Mouse (Mus musculus) midbrain, embryonic 12.5 days (tissue): ENCODE data around the gene Prrx2. TPM values are rescaled to one million over a fixed set of nuclear protein-coding genes. Genes with fewer than 3 reads are reported as not detected.
A peak's percentile ranks its signal among the peaks of the same experiment; 100 is the strongest.

Source experiments
- ATAC-seq: fragments of 200-750 bp; cut with Nextera tagmentation; 2 replicates; pipeline ENCODE4 v1.8.0; 2017; ENCODE audit warnings: low read depth, moderate TSS enrichment, moderate library complexity; ENCODE audit not compliant: low FRiP score
- H3K27ac ChIP-seq: fragments of 300-500 bp; sonication (generic); replicated peaks from 2 replicates; pipeline ENCODE4 v1.5.1; 2016; ENCODE audit warnings: mild to moderate bottlenecking
- H3K27me3 ChIP-seq: fragments of 300-500 bp; sonication (generic); 2 replicates; pipeline ENCODE4 v1.6.1; 2016; ENCODE audit warnings: mild to moderate bottlenecking
- H3K36me3 ChIP-seq: fragments of 300-500 bp; sonication (generic); 2 replicates; pipeline ENCODE4 v1.6.1; 2016
- H3K4me1 ChIP-seq: fragments of 300-500 bp; sonication (generic); 2 replicates; pipeline ENCODE4 v1.6.1; 2016
- H3K4me2 ChIP-seq: fragments of 300-500 bp; sonication (generic); replicated peaks from 2 replicates; pipeline ENCODE4 v1.6.1; 2016; ENCODE audit warnings: mild to moderate bottlenecking, moderate library complexity
- H3K4me3 ChIP-seq: fragments of 300-500 bp; sonication (generic); 2 replicates; pipeline ENCODE4 v1.5.1; 2016; ENCODE audit warnings: mild to moderate bottlenecking
- H3K9ac ChIP-seq: fragments of 300-500 bp; sonication (generic); replicated peaks from 2 replicates; pipeline ENCODE4 v1.6.1; 2016; ENCODE audit warnings: mild to moderate bottlenecking, moderate library complexity
- H3K9me3 ChIP-seq: fragments of 300-500 bp; sonication (generic); 2 replicates; pipeline ENCODE4 v1.6.1; 2016; ENCODE audit warnings: mild to moderate bottlenecking
- WGBS: fragments of 180-500 bp; shearing (Covaris S2); methylation state at CpG from one replicate; pipeline ENCODE4 v1.1.7; 2016; 5-methylcytosine and 5-hydroxymethylcytosine counted together
- polyA plus RNA-seq: library from polyadenylated mRNA; unstranded; fragments of >200 nt; fragmentation: Nextera tagmentation; extraction: Ambion mirVana; gene quantifications from 2 replicates; pipeline ENCODE4 v1.2.1, GENCODE M21; 2016

Gene Prrx2
- polyA plus RNA-seq, 1 experiment from 2014 or later: 24.9 TPM

DNA sequence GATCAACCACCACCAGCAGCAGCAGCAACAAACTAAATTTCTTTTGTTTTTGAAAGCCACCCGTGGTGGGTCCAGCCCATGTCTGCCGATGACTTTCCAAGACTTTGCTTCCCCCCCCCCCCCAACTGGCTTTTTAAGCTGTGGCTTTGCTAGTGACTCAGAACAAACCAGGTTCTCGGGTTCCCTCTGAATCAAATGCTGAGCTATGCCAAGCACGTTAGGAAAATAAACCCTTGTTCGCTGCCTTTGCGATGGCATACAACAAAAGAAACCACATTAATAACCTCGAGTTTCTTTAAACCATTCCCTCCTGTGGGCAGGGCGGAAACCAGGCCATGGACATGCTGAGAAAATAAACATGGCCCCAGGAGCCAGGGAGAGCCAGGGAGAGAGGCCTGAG, 13.4 kb downstream of the Prrx2 start:
- H3K9ac ChIP-seq: no peak overlapping the region
- peaks cover 47% of the 10 kb centered on the region for H3K27me3 ChIP-seq
- H3K9me3 ChIP-seq: no peaks in the 10 kb centered on the region
- no peak overlapping the region for H3K4me3 ChIP-seq
- H3K36me3 ChIP-seq: no peaks in the 10 kb centered on the region
- no peak for ATAC-seq
- H3K4me1 ChIP-seq: peaks cover 26% of the 10 kb centered on the region
- WGBS: 65% methylated on average over 8 of the region's 8 CpGs
- H3K4me2 ChIP-seq: no peak overlapping the region
- no peak overlapping the region for H3K27ac ChIP-seq

DNA sequence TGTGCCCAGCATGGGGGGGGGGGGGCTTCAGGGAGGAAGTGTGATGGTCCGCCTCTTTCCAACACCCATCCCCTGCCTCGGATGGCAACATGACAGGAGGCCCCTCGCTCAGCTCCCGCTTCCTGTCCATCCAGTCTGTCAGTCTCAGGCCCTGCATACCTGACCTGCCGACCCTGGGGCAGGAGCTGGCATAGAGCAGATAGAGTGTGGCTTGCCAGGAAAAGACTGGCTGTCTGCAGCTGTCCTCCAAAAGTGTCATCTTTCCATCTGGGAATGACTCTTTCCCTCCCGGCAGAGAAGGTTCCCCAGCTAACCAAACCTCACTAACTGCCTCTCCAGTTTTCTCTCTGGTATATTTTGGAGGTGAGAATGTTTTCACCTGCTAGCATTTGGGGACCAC, 15.8 kb downstream of the Prrx2 start:
- no peak for ATAC-seq
- WGBS: 71% methylated on average over 6 of the region's 6 CpGs
- Histone ChIP-seq H3K36me3 (no peaks in the 10 kb centered on the region), H3K4me2 (no peak overlapping the region), H3K27ac (no peak overlapping the region), H3K27me3 (peaks cover 25% of the 10 kb centered on the region), H3K9me3 (no peaks in the 10 kb centered on the region), H3K9ac (no peak overlapping the region), H3K4me1 (peaks cover 22% of the 10 kb centered on the region), H3K4me3 (no peak overlapping the region)

DNA sequence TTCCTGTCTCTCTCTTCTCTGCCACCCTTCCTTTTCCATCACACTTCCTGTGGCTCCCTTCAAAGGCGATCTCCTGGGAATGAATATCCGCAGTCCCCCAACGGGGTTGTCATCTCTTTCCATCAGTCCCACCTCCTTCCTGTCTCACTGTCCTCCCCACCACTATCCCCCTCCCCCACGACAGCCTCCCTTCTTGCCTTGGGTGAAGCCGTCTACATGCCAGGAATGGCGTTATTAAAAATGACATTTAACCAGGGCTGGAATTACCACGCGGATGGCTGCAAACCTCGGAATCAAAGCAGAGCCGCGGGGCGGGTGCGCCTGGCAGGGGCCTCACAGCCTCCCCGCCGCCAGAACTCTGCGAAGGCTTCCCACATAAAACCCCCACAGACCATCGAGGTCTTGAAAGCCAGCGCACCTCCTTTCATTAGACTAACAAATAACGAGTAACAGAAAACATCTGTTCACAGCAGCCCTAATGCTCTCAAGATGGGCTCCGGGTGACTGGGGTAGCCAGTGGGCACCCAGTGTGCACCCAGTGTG, 18.1 kb downstream of the Prrx2 start:
- Histone ChIP-seq H3K9me3 (no peaks in the 10 kb centered on the region), H3K27ac (no peak overlapping the region), H3K4me3 (no peak overlapping the region), H3K27me3 (0 out of 2 replicates have a peak, but pooled peaks cover 7% of the 10 kb centered on the region), H3K4me1 (peaks cover 16% of the 10 kb centered on the region), H3K4me2 (no peak overlapping the region), H3K36me3 (no peaks in the 10 kb centered on the region), H3K9ac (no peak overlapping the region)
- 53% methylated on average over 20 of the region's 20 CpGs for WGBS
- no peak for ATAC-seq

DNA sequence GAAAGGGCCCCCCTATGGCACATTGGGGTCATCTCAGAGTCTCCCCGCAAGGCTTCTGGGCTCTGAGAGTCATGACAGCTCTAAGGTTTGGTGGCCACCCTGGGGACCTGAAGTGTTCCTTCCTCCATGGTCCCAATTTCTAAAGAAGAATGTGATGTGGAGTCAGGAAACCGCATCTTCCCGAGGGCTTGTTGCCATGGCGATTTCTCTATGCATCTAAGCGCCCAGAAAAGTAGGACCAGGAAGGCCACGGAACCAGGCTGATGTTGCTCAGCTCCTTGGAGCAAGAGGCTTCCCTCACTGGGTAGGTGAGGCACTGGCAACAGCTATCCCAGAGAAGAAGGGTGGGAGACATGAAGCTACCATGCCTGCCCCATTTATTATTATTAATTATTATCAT, 22.3 kb downstream of the Prrx2 start:
- Histone ChIP-seq H3K27me3 (0 out of 2 replicates have a peak, but pooled peaks cover 5% of the 10 kb centered on the region), H3K9me3 (no peaks in the 10 kb centered on the region), H3K27ac (no peak overlapping the region), H3K4me3 (no peak overlapping the region), H3K4me2 (no peak overlapping the region), H3K36me3 (no peaks in the 10 kb centered on the region), H3K9ac (no peak overlapping the region), H3K4me1 (peaks cover 16% of the 10 kb centered on the region)
- ATAC-seq: no peak
- WGBS: 62% methylated on average over 6 of the region's 6 CpGs

DNA sequence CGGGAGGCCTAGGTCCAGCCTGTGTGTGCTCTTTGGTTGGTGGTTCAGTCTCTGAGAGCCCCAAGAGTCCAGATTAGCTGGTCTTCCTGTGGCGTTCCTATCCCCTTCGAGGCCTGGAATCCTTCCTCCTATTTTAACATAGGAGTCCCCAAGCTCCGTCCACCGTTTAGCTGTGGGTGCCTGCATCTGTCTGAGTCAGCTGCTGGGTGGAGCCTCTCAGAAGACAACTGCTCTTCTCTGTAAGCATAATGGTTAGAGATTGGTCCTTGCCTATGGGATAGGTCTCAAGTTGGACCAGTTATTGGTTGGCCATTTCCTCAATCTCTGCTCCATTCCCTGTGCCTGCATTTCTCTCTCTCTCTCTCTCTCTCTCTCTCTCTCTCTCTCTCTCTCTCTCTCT, 25.0 kb downstream of the Prrx2 start:
- no peak overlapping the region for H3K4me2 ChIP-seq
- no peaks in the 10 kb centered on the region for H3K9me3 ChIP-seq
- no peak overlapping the region for H3K9ac ChIP-seq
- peaks cover 21% of the 10 kb centered on the region for H3K27me3 ChIP-seq
- no peak overlapping the region for H3K27ac ChIP-seq
- H3K4me1 ChIP-seq: peaks cover 4% of the 10 kb centered on the region
- H3K4me3 ChIP-seq: no peak overlapping the region
- WGBS: 84% methylated on average over 5 of the region's 5 CpGs
- no peak for ATAC-seq
- H3K36me3 ChIP-seq: no peaks in the 10 kb centered on the region

- no peak overlapping the region for H3K27ac ChIP-seq
- H3K36me3 ChIP-seq: no peaks in the 10 kb centered on the region
- WGBS: 66% methylated on average over 3 of the region's 4 CpGs
- no peak overlapping the region for H3K9ac ChIP-seq
- peaks cover 38% of the 10 kb centered on the region for H3K27me3 ChIP-seq
- ATAC-seq: no peak
- H3K4me2 ChIP-seq: no peak overlapping the region
- H3K4me3 ChIP-seq: no peak overlapping the region
- peaks cover 7% of the 10 kb centered on the region; the same call in 1 of the 2 replicates for H3K4me1 ChIP-seq
- H3K9me3 ChIP-seq: no peaks in the 10 kb centered on the region
Measured at GRCm38 (mm10) chr2:30862081-30862480, 27.3 kb downstream of the Prrx2 start.

GRCm38 (mm10) chr2:30863574-30863973, 28.8 kb downstream of the Prrx2 start:
- Histone ChIP-seq H3K4me1 (peaks cover 7% of the 10 kb centered on the region; the same call in 1 of the 2 replicates), H3K27me3 (peaks cover 33% of the 10 kb centered on the region)
- 84% methylated on average over 9 of the region's 9 CpGs for WGBS

DNA sequence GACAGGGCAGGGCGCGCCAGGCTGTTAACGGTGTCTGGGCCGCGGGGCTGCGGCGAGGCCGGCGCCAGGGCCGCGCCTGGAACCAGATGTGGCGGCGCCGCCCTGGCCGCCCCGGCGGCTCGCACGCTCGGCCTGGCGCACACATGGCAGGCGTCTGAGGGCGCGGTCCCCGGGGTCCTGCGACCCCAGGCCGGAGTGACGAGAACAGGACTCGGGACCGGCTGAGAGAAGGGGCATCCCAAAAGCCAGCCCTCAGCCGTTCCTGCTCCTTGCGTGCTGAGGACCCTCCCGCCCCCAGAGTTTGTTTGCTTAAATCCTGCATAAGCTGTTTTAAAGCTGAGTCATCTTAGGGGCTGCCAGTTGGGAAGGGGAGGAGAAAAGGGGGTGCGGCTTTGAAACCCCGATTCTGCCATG, 30.2 kb downstream of the Prrx2 start:
- peak overlapping the region; percentile 43; the same call in 1 of the 2 replicates for H3K9ac ChIP-seq
- H3K9me3 ChIP-seq: no peaks in the 10 kb centered on the region
- H3K27me3 ChIP-seq: peaks cover 33% of the 10 kb centered on the region
- peak overlapping the region; percentile 53 for H3K4me2 ChIP-seq
- H3K36me3 ChIP-seq: no peaks in the 10 kb centered on the region
- H3K4me1 ChIP-seq: peaks cover 7% of the 10 kb centered on the region; the same call in 1 of the 2 replicates
- ATAC-seq: no peak
- 3% methylated on average over 34 of the region's 35 CpGs for WGBS
- H3K27ac ChIP-seq: no peak overlapping the region
- peak overlapping the region; percentile 31 for H3K4me3 ChIP-seq

More at GRCm38 (mm10) chr2:30863574-30863973, 28.8 kb downstream of the Prrx2 start:
- no peak overlapping the region for H3K4me2 ChIP-seq
- no peak overlapping the region for H3K9ac ChIP-seq
- H3K9me3 ChIP-seq: no peaks in the 10 kb centered on the region
- no peak overlapping the region for H3K4me3 ChIP-seq
- H3K27ac ChIP-seq: no peak overlapping the region
- H3K36me3 ChIP-seq: no peaks in the 10 kb centered on the region
- no peak for ATAC-seq

DNA sequence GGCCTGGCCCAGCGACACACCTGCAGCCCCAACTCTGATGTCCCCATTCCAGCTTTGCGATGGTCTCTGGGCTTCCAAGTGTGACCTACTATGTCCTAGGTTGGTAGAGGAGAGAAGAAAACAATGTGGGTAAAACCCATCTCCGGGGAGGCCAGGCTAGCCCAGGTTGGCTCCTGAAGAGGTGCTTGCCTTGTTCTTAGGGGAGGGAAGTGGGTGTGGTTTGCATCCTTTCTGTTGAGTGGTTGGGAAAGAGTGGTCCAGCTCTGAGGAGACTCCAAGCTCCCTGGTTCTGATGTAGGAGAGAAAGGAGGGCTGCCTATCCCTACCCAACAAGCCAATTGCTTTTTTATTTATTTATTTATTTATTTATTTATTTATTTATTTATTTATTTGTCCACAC, 30.7 kb downstream of the Prrx2 start:
- Histone ChIP-seq H3K4me2 (peak overlapping the region; percentile 53; the same call in 1 of the 2 replicates), H3K27ac (no peak overlapping the region), H3K9me3 (no peaks in the 10 kb centered on the region), H3K9ac (peak overlapping the region; percentile 43; the same call in 1 of the 2 replicates), H3K27me3 (peaks cover 33% of the 10 kb centered on the region), H3K4me1 (peaks cover 7% of the 10 kb centered on the region; the same call in 1 of the 2 replicates), H3K36me3 (no peaks in the 10 kb centered on the region), H3K4me3 (no peak overlapping the region)
- 52% methylated on average over 3 of the region's 3 CpGs for WGBS
- ATAC-seq: no peak

- no peak overlapping the region for H3K27ac ChIP-seq
- H3K9me3 ChIP-seq: no peaks in the 10 kb centered on the region
- H3K27me3 ChIP-seq: peaks cover 9% of the 10 kb centered on the region; the same call in 1 of the 2 replicates
- H3K4me1 ChIP-seq: 0 out of 2 replicates have a peak, but pooled peaks cover 2% of the 10 kb centered on the region
- no peaks in the 10 kb centered on the region for H3K36me3 ChIP-seq
- no peak overlapping the region for H3K9ac ChIP-seq
- WGBS: 74% methylated on average over 8 of the region's 8 CpGs
- no peak overlapping the region for H3K4me2 ChIP-seq
- ATAC-seq: no peak
- H3K4me3 ChIP-seq: no peak overlapping the region
Measured at GRCm38 (mm10) chr2:30870863-30871262, 36.1 kb downstream of the Prrx2 start.

GRCm38 (mm10) chr2:30872669-30873068, 37.9 kb downstream of the Prrx2 start:
- WGBS: 83% methylated on average over 6 of the region's 6 CpGs
- H3K4me1 ChIP-seq: peaks cover 6% of the 10 kb centered on the region; the same call in 1 of the 2 replicates
- H3K36me3 ChIP-seq: no peaks in the 10 kb centered on the region
- H3K27ac ChIP-seq: no peak overlapping the region
- ATAC-seq: no peak
- no peaks in the 10 kb centered on the region for H3K27me3 ChIP-seq
- no peaks in the 10 kb centered on the region for H3K9me3 ChIP-seq
- no peak overlapping the region for H3K4me3 ChIP-seq
- H3K4me2 ChIP-seq: no peak overlapping the region
- no peak overlapping the region for H3K9ac ChIP-seq

- Histone ChIP-seq H3K4me2 (no peak overlapping the region), H3K4me1 (peaks cover 6% of the 10 kb centered on the region; the same call in 1 of the 2 replicates), H3K4me3 (no peak overlapping the region), H3K27ac (no peak overlapping the region), H3K36me3 (no peaks in the 10 kb centered on the region), H3K9me3 (no peaks in the 10 kb centered on the region), H3K27me3 (no peaks in the 10 kb centered on the region), H3K9ac (no peak overlapping the region)
- ATAC-seq: no peak
- WGBS: 34% methylated on average over 10 of the region's 10 CpGs
Measured at GRCm38 (mm10) chr2:30874445-30874844, 39.7 kb downstream of the Prrx2 start.

DNA sequence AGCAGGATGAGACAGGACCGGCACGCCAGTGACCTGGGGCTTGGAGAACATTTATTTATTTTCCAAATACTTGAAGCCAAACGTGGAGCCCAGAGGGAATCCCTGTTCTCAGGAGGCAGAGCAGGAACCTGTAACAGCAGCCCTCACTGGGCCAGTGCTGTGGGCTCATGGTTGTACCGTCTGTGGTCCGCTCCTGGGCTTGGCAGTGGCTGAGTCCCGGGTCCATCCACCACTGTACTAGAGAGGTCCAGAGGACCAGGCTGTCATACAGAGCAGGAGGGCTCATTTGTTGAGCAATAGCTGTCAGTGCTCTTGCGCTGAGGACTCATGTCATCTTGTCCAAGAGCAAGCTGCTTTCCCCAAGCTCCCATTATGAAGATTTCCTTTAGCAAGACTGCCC, 40.3 kb downstream of the Prrx2 start:
- Histone ChIP-seq H3K4me3 (no peak overlapping the region), H3K27me3 (no peaks in the 10 kb centered on the region), H3K36me3 (no peaks in the 10 kb centered on the region), H3K9ac (no peak overlapping the region), H3K9me3 (no peaks in the 10 kb centered on the region), H3K4me1 (peaks cover 6% of the 10 kb centered on the region; the same call in 1 of the 2 replicates), H3K4me2 (no peak overlapping the region), H3K27ac (no peak overlapping the region)
- no peak for ATAC-seq
- WGBS: 79% methylated on average over 7 of the region's 7 CpGs
